Mouse (Mus musculus): ENCODE measurements around the gene Rhox6.
A peak's percentile ranks its signal among the peaks of the same experiment; 100 is the strongest.
"Not testable (repeated sequence)": the region's sequence is repeated elsewhere in the genome, so short reads cannot be mapped to it uniquely, and the experiment has no call there.

Rhox6 gene

DNA sequence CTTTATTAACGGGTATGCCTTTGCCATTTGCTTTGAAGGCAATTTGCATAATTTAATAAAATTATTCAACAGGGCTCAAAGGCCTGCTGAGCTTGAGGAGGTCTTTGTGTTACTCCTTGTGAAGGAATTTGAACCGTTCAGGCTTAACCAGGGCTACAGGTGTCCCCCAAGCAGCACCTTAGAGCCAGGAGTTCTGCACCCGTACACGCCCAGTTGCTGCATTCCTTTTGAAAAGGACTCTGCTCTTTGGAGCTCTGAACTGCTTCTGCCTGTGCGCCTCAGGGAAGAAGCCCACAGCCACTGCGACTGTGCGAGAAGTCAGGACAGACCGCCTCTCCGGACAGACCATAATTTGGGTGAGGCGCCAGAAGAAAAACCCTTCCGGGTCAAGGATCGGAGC lies at the start of gene Rhox6:
Rhox6 (plus strand) TSS at position 301 of the 400 bp plus-strand sequence.
- not testable (repeated sequence) for DNase-seq (ENCODE audit: extremely low spot score, low read depth, low spot score)

DNA sequence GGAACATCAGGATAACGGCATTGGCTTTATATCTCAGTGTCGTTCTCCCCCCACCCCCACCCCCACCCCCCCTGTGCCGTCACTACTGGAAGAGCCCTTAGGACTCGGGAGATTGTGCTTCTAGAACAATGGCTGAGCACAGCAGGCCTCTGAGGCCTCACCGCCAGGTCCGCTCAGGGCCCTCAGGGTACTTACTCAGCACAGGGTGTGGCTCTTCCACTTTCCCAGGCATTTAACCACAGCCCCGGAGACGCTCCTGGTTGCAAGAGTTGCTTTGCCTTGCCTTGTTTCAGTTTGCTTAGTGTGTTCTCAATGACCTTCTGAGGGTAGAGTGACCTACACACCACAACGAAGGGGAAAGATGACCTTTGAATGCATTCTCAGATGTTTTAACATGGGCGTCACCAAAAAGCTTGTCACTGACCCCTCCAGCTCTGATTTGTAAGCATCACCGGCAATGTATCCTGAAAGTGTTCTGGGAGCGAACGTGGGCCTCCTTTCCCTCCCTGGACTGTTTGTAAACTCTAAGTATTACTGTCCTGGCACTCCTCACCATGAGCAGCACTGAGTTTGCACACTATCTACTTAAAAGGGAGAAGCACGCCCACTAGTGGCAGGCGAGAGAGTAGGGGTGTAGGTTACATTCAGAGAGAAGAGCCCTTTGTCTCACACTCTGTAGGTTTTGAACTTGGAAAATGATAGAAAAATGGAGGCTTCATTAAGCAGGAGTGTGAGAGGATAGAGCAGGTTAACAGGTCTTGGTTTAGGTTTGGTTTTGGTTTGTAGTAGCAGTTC lies 19.2 kb upstream of the Rhox6 start:
- no peak for DNase-seq (ENCODE audit: extremely low spot score, low read depth, low spot score)

DNA sequence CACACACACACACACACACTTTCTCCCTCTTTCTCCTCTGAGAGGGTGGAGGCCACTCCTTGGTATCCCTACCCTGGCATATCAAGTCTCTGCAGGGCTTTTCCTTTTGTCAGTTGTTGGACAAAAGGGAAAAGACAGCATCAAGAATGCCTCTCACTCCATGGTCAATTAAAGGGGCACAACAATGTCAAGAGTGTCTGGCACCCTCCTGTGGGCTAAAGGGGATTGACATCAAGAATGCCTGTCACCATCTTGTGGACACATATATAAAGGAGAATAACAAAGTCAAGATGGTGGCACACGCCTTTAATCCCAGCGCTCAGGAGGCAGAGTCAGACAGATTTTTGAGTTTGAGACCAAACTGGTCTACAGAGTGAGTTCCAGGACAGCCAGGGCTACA lies 17.3 kb upstream of the Rhox6 start:
- DNase-seq (ENCODE audit: extremely low spot score, low read depth, low spot score) = no peak

DNA sequence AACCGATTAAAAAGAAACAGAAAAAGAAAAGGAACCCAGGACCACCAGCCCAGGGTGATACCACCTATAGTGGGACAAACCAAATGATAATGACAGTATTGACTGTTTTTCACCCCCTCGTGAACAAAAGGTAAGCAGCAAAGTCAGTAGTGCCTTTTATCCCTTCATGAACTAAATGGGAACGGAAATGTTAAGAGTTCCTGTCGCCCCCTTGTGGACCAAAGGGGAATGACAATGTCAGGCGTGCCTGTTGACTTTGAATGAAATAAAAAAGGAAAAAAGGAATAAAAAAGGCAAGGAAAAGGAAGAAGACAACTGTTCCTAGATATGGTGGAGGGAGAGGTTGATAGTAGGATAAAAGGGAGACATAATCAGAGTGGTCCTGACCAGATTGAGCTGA lies 15.5 kb upstream of the Rhox6 start:
- peak; percentile 2 for DNase-seq (ENCODE audit: extremely low spot score, low read depth, low spot score)

DNA sequence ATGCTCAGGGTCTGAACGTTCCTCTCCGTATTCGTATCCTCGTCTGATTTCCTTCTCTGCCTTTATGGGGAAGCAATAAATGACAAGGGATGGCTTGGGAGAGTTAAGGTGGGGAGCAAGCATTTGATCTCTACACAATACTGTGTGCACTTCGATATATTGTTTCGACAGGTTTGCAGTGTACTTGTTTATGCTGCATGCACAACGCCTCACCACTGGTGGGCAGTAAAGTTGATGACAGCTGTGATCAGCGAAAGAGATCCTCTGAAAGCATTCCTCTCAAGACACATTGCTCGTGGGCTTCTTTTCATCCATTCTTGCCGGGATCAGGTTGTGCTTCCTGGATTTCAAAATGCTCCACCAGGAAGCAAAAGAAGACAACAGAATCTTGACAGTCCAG lies 11.0 kb upstream of the Rhox6 start:
- no peak for DNase-seq (ENCODE audit: extremely low spot score, low read depth, low spot score)

DNA sequence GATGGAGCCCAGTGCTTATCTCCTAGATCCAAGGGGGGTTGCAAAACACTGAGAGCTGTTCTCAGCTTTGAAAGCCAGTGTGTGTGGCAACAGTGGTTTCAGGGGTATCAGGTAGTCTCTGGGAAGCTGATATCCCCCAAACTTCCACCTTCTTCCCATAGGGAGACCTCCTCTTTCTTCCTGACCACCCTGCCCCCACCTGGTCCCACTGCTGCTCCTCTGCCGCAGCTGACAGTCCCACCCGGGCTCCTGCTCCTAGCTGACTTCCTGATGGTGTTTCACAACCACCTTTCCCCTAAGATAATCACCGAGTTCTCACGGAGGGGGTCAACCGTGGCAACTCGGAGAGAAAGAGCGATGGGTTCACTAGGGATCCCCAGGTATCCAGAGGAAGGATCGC lies 4.7 kb downstream of the Rhox6 start, which contains the start of gene Rhox7a:
Rhox7a (plus strand) TSS at position 301 of the 400 bp plus-strand sequence.
- not testable (repeated sequence) for DNase-seq (ENCODE audit: extremely low spot score, low read depth, low spot score)

DNA sequence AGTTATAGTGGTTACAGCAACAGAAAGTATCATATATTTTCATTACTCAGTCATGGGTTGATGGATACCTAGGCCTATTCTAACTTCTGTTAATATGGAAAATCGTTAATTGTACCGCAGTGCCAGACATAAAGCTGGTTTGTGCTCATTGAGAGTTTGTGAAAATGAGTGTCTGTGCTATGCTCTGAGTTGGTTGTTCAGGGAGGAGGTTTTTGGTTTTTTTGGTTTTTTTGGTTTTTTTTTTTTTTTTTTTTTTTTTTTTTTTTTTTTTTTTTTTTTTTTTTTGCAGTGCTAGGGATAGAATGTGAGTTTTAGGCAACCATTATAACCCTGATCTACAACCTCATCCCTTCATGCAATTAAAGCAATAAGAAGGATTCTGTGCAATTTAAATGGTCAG lies 44.9 kb downstream of the Rhox6 start:
- no peak for DNase-seq (ENCODE audit: extremely low spot score, low read depth, low spot score)

DNA sequence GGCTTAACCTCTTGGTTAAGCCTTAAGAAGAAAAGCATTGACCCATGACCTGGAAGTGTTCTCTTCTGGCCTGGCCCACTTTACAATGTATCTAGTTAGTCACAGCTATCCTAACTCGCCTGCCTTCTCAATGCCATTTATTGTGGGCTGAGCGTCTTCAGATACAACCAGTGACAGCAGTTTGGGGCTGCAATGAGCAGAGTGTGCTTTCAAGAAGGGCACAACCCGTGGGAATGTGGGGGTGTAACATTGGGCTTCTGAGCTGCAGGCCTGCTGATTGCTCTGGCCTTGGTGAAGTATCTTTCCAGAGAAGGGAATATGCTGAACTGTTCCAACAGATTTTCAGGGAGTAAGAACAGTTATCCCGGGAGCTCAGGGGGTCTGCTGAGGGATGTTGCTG lies 52.1 kb downstream of the Rhox6 start, which contains the start of gene Rhox8:
Rhox8 (minus strand) TSS at position 101 of the 400 bp plus-strand sequence.
- no peak for DNase-seq (ENCODE audit: extremely low spot score, low read depth, low spot score)
